ENCODE assay signal across 25 mouse cellular contexts in genomic region chr16:43645879-43646278, GRCm38 (mm10). TPM values are rescaled to one million over a fixed set of nuclear protein-coding genes. Genes with fewer than 3 reads are reported as not detected.
DNase-seq lines count a peak whose midpoint lies in the region; ATAC-seq and TF ChIP-seq lines count a peak whose summit lies in the region.
"Had no signal": no experiment of that assay in that cellular context is flagged by ENCODE, and none has a peak within 500 bp of the region (broad histone marks: within the 10 kb centered on the region; RNA-seq: fewer than 3 reads in every experiment).

No protein-coding gene starts in this region.

- no peaks in the 10 kb centered on the region for H3K4me1 ChIP-seq in midbrain, embryonic 11.5 days (ENCODE audit: control insufficient read depth, insufficient read depth, low read length)
- no peaks in the 10 kb centered on the region for H3K4me1 ChIP-seq in midbrain, embryonic 15.5 days
- peaks cover 22 to 36% of the 10 kb centered on the region in 2 experiments for H3K4me1 ChIP-seq in MEL (ENCODE audit: control insufficient read depth in 1 of 2, insufficient read depth in 2 of 2, low read length in 2 of 2)

- no peak for TF ChIP-seq RAD21 in MEL (IDR thresholded peaks at IDR 0.05; ENCODE audit: low read depth, low read length)

- no peak overlapping the region for H3K9ac ChIP-seq in midbrain, embryonic 11.5 days (ENCODE audit: low read length)
- H3K9ac ChIP-seq in midbrain, embryonic 15.5 days = no peak overlapping the region
- no peak overlapping the region for H3K9ac ChIP-seq in MEL (ENCODE audit: control insufficient read depth, low read depth, low read length, poor library complexity, severe bottlenecking)

- no peak overlapping the region for H3K4me3 ChIP-seq in midbrain, embryonic 11.5 days (ENCODE audit: low read depth, low read length)
- H3K4me3 ChIP-seq in midbrain, embryonic 15.5 days = no peak overlapping the region
- H3K4me3 ChIP-seq in MEL (ENCODE audit: control insufficient read depth in 1 of 2, insufficient read depth in 1 of 2, low read depth in 2 of 2, low read length in 2 of 2) = no peak overlapping the region
- no peak overlapping the region for H3K4me3 ChIP-seq in left cerebral cortex, adult 2 months

- no peak for TF ChIP-seq POLR2A in MEL (IDR thresholded peaks at IDR 0.05; ENCODE audit: control insufficient read depth in 1 of 2, insufficient read depth in 1 of 2, low read depth in 1 of 2, low read length in 2 of 2, poor library complexity in 1 of 2)

- H3K79me2 ChIP-seq in MEL (ENCODE audit: control insufficient read depth, insufficient read depth, low read length, poor library complexity) = no peaks in the 10 kb centered on the region

- no peak overlapping the region for H3K4me2 ChIP-seq in midbrain, embryonic 11.5 days
- H3K4me2 ChIP-seq in midbrain, embryonic 15.5 days = no peak overlapping the region

- intact Hi-C loops in left cerebral cortex, adult 2 months (cut with DNase I) = no loop called here

- WGBS in midbrain, embryonic 11.5 days = 81% methylated on average over 4 of the region's 4 CpGs
- WGBS in midbrain, embryonic 15.5 days = 82% methylated on average over 4 of the region's 4 CpGs

- no peak for TF ChIP-seq CTCF in MEL (IDR thresholded peaks at IDR 0.05 in 2 of 3, conservative IDR thresholded peaks at IDR 0.05 in 1 of 3; ENCODE audit: control insufficient read depth in 1 of 3, insufficient read depth in 1 of 3, low read depth in 2 of 3, low read length in 3 of 3, poor library complexity in 1 of 3, severe bottlenecking in 1 of 3)
- no peak for TF ChIP-seq CTCF in left cerebral cortex, adult 2 months (IDR thresholded peaks at IDR 0.05)

- no peak for ATAC-seq in midbrain, embryonic 11.5 days (ENCODE audit: low FRiP score)
- ATAC-seq in midbrain, embryonic 15.5 days (replicated peaks) = no peak
- ATAC-seq: activated CD4-positive, CD25-positive, alpha-beta regulatory T cell, adult 4 months; CD4-positive, CD25-positive, alpha-beta regulatory T cell, adult 4 months; Patski had no signal

- no peaks in the 10 kb centered on the region for H3K27me3 ChIP-seq in midbrain, embryonic 11.5 days (ENCODE audit: control insufficient read depth, insufficient read depth, low read length)
- H3K27me3 ChIP-seq in midbrain, embryonic 15.5 days (replicated peaks) = no peaks in the 10 kb centered on the region
- H3K27me3 ChIP-seq in MEL (ENCODE audit: control insufficient read depth in 1 of 2, insufficient read depth in 2 of 2, low read length in 2 of 2) = no peaks in the 10 kb centered on the region
- H3K27me3 ChIP-seq: CH12.LX, Patski had no signal

- TF ChIP-seq EP300 in MEL (IDR thresholded peaks at IDR 0.05; ENCODE audit: low read depth in 1 of 2, low read length in 2 of 2) = peak; percentile 88 to 94

- no peaks in the 10 kb centered on the region for H3K9me3 ChIP-seq in midbrain, embryonic 11.5 days (ENCODE audit: control insufficient read depth, low read length)
- no peaks in the 10 kb centered on the region for H3K9me3 ChIP-seq in midbrain, embryonic 15.5 days
- no peaks in the 10 kb centered on the region for H3K9me3 ChIP-seq in MEL (replicated peaks; ENCODE audit: insufficient read depth, low read length)
- H3K9me3 ChIP-seq: G1E had no signal

- H3K27ac ChIP-seq in midbrain, embryonic 11.5 days (ENCODE audit: low read depth, low read length) = no peak overlapping the region
- H3K27ac ChIP-seq in midbrain, embryonic 15.5 days = no peak overlapping the region
- peak overlapping the region; percentile 61 for H3K27ac ChIP-seq in MEL (ENCODE audit: control insufficient read depth, low read depth, low read length)
- H3K27ac ChIP-seq in left cerebral cortex, adult 2 months = no peak overlapping the region

- no peaks in the 10 kb centered on the region for H3K36me3 ChIP-seq in midbrain, embryonic 11.5 days (ENCODE audit: control insufficient read depth, insufficient read depth, low read length)
- no peaks in the 10 kb centered on the region for H3K36me3 ChIP-seq in midbrain, embryonic 15.5 days (replicated peaks)
- peaks cover 0 to 35% of the 10 kb centered on the region in 2 experiments; a peak in 2 of 4 replicates for H3K36me3 ChIP-seq in MEL (ENCODE audit: control insufficient read depth in 1 of 2, insufficient read depth in 2 of 2, low read length in 2 of 2)
- H3K36me3 ChIP-seq: G1E had no signal

- DNase-seq in midbrain, embryonic 11.5 days (ENCODE audit: low spot score, missing footprints) = peak; percentile 51
- DNase-seq in MEL (ENCODE audit: low read depth, low spot score) = peak; percentile 65
- DNase-seq in MEL-GATA-1-ER (ENCODE audit: extremely low read depth, low read depth) = peak; percentile 31
- DNase-seq in left cerebral cortex, adult 2 months (ENCODE audit: extremely low spot score in 1 of 2, low spot score in 2 of 2) = no peak
- DNase-seq in yolk sac, embryonic 10.5 days (ENCODE audit: low spot score) = no peak
- DNase-seq: adrenal gland, adult 2 months; adrenal gland, adult 8-10 months; adrenal gland, postnatal 10 days; adrenal gland, postnatal 14 days; adrenal gland, postnatal 25 days; adrenal gland, postnatal 36 days; B cell, adult 2 months; cerebellum, adult 11 months; cerebellum, adult 11-12 months; cerebellum, adult 18-20 months; cerebellum, adult 2 months; cerebellum, adult 8-10 months had no signal

TF ChIP-seq in MEL, 35 proteins besides CTCF, POLR2A, EP300 and RAD21:
- peak; percentile 89 for TF ChIP-seq GATA1 (IDR thresholded peaks at IDR 0.05; ENCODE audit: low read depth, low read length)
- TF ChIP-seq SMC3 (IDR thresholded peaks at IDR 0.05; ENCODE audit: low read depth, low read length) = no peak
- peak; percentile 53 for TF ChIP-seq ETS1 (IDR thresholded peaks at IDR 0.05; ENCODE audit: low read depth, low read length)
- peak; percentile 44; the same call in 1 of the 2 replicates for TF ChIP-seq TCF12 (IDR thresholded peaks at IDR 0.05; ENCODE audit: low read depth, low read length)
- no peak for TF ChIP-seq MXI1 (IDR thresholded peaks at IDR 0.05; ENCODE audit: low read depth, low read length)
- TF ChIP-seq ZC3H11A (IDR thresholded peaks at IDR 0.05; ENCODE audit: low read depth, low read length) = no peak
- TF ChIP-seq ZKSCAN1 (IDR thresholded peaks at IDR 0.05; ENCODE audit: low read depth, low read length) = no peak
- TF ChIP-seq KAT2A (conservative IDR thresholded peaks at IDR 0.05; ENCODE audit: low read depth, low read length) = no peak
- no peak for TF ChIP-seq CHD2 (IDR thresholded peaks at IDR 0.05; ENCODE audit: low read length)
- 0 out of 2 replicates have a peak, but pooled peaks have one; percentile 10 for TF ChIP-seq HCFC1 (IDR thresholded peaks at IDR 0.05; ENCODE audit: low read depth, low read length)
- TF ChIP-seq MEF2A (IDR thresholded peaks at IDR 0.05; ENCODE audit: extremely low read depth, insufficient replicate concordance, low read depth, low read length, poor library complexity, severe bottlenecking) = no peak
- peak; percentile 74; the same call in 1 of the 2 replicates for TF ChIP-seq GABPA (IDR thresholded peaks at IDR 0.05; ENCODE audit: low read depth, low read length)
- TF ChIP-seq MAFK (IDR thresholded peaks at IDR 0.05; ENCODE audit: borderline replicate concordance, low read depth, low read length) = peak; percentile 56; the same call in 1 of the 2 replicates
- TF ChIP-seq ZMIZ1 (IDR thresholded peaks at IDR 0.05; ENCODE audit: low read depth, low read length) = no peak
- TF ChIP-seq POLR2AphosphoS2 (IDR thresholded peaks at IDR 0.05; ENCODE audit: low read length) = no peak
- no peak for TF ChIP-seq ELF1 (IDR thresholded peaks at IDR 0.05; ENCODE audit: low read depth, low read length)
- no peak for TF ChIP-seq NRF1 (IDR thresholded peaks at IDR 0.05; ENCODE audit: insufficient read depth, low read depth, low read length, poor library complexity, severe bottlenecking)
- TF ChIP-seq RCOR1 (IDR thresholded peaks at IDR 0.05; ENCODE audit: low read depth, low read length) = peak; percentile 87
- no peak for TF ChIP-seq E2F4 (IDR thresholded peaks at IDR 0.05; ENCODE audit: borderline replicate concordance, low read depth, low read length)
- TF ChIP-seq MYC (IDR thresholded peaks at IDR 0.05; ENCODE audit: low read depth, low read length) = no peak; the same call in 1 of the 2 replicates
- peak; percentile 45 for TF ChIP-seq SIN3A (IDR thresholded peaks at IDR 0.05; ENCODE audit: low read length)
- TF ChIP-seq POLR2AphosphoS5 (IDR thresholded peaks at IDR 0.05; ENCODE audit: borderline replicate concordance, low read depth, low read length) = no peak
- no peak for TF ChIP-seq TBP (IDR thresholded peaks at IDR 0.05; ENCODE audit: low read depth, low read length)
- TF ChIP-seq MYB (IDR thresholded peaks at IDR 0.05; ENCODE audit: low read depth, low read length) = peak; percentile 56; the same call in 1 of the 2 replicates

RNA-seq across cellular contexts. Expression of gene Tigit, which starts 18.1 kb away (rescaled TPM):
- not detected in 2 replicates for polyA plus RNA-seq in midbrain, embryonic 11.5 days (2014; fragmentation: Nextera tagmentation; extraction: Ambion mirVana)
- not detected in 2 replicates for polyA plus RNA-seq in midbrain, embryonic 15.5 days (2015; fragmentation: Nextera tagmentation; extraction: Ambion mirVana)
- 0.39 and 0.85 TPM in 2 replicates for total RNA-seq in MEL (2012; rRNA removed)
- 1 to 10 TPM in 1 of 2 experiments, not detected in 1; 7.5 TPM for polyA plus RNA-seq in MEL (2012; ENCODE audit: insufficient read depth in 1 of 2, insufficient read length in 2 of 2, low read depth in 1 of 2, low replicate concordance in 2 of 2, missing spikeins in 1 of 2)
- total RNA-seq in left cerebral cortex, adult 2 months (2021) = not detected
- total RNA-seq: adrenal gland, postnatal 10 days; adrenal gland, postnatal 14 days; adrenal gland, postnatal 25 days; adrenal gland, postnatal 36 days; adrenal gland, postnatal 4 days; G1E had no signal
- polyA plus RNA-seq: brain, embryonic 14.5 days; cerebellum, adult 2 months; G1E; Patski had no signal

Comparison
In these comparisons a context has a peak if more than half of its experiments do, and no peak if none do; other contexts are left out.
1. DNase-seq: peak in midbrain, embryonic 11.5 days (single experiment), MEL (single experiment) and MEL-GATA-1-ER (single experiment); none in left cerebral cortex, adult 2 months (0 of 2) and yolk sac, embryonic 10.5 days (single experiment).